Mouse (Mus musculus): ENCODE results near the gene Gm4141. TPM values are rescaled to one million over a fixed set of nuclear protein-coding genes. Genes with fewer than 3 reads are reported as not detected.

Gene Gm4141
- polyA plus RNA-seq (2012; fragmentation: generic; extraction: Trizol): not detected

DNA sequence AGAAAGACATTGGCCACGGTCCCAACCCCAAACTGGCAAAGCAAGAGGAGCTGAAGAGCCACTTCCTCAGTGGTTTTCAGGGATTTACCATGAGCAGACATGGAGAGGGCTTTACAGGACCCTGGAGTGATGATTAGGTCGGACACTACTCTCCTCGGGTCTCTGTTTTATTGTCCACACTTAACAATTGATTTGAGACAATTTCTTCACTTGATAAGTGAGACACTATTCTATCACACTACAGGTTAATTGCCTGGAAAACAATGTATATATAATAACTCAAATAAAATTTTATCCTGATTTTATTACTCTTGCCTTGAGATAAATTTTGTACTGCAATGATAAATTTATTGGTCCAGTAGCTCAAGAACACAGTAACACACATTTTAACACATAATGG is at the start of gene Gm4141:
TSS of gene Gm4141 (minus strand) at position 101 of the 400 bp plus-strand sequence.

DNA sequence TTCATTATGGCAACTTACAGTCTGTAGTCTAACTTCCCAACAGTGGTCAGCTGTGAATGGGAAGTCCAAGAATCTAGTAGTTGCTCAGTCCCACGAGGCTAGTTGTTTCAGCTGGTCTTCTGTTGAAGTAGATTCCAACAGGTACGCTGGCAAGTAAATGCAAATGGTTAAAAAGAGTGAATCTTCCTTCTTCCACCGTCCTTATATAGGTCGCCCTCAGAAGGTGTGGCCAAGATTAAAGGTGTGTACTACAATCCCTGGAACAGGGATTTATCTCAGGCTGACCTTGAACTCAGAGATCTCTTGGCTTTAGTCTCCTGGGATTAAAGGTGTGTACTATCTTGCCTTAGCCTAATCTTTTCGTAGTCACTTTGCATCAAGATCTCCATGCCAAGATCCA is 22.9 kb upstream of the Gm4141 start, which contains the start of gene Gm4513:
TSS of gene Gm4513 (minus strand) at position 101 of the 400 bp plus-strand sequence.

DNA sequence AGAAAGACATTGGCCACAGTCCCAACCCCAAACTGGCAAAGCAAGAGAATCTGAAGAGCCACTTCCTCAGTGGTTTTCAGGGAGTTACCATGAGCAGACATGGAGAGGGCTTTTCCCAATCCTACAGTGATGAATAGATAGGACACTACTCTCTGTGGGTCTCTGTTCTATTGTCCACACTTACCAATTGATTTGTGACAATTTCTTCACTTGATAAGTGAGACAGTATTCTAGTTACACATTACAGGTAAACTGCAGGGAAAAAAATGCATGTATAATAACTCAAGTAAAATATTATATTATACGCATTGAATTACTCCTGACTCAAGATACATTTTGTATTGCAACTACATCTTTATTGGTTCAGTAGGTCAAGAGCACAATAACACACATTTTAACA is 30.4 kb downstream of the Gm4141 start, which contains the start of gene Gm5726:
TSS of gene Gm5726 (minus strand) at position 101 of the 400 bp plus-strand sequence.

DNA sequence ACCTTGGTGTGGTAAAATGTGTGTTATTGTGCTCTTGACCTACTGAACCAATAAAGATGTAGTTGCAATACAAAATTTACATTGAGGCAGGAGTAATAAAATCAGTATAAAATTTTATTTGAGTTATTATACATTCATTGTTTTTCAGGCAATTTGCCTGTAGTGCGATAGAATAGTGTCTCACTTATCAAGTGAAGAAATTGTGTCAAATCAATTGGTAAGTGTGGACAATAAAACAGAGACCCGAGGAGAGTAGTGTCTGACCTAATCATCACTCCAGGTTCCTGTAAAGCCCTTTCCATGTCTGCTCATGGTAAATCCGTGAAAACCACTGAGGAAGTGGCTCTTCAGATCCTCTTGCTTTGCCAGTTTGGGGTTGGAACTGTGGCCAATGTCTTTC is 42.5 kb downstream of the Gm4141 start, which contains the start of gene Vmn1r104:
TSS of gene Vmn1r104 (plus strand) at position 301 of the 400 bp plus-strand sequence.

Other genes with a start within 250 kb of the Gm4141 start
- not detected for gene Gm4133, start 242.2 kb downstream of the Gm4141 start, polyA plus RNA-seq (2012; fragmentation: generic; extraction: Trizol)
- gene Gm5728, start 200.8 kb downstream of the Gm4141 start, polyA plus RNA-seq (2012; fragmentation: generic; extraction: Trizol): not detected
- gene Vmn1r100, start 158.3 kb downstream of the Gm4141 start, polyA plus RNA-seq (2012; fragmentation: generic; extraction: Trizol): not detected
- not detected for gene Vmn1r101, start 133.6 kb downstream of the Gm4141 start, polyA plus RNA-seq (2012; fragmentation: generic; extraction: Trizol)
- not detected for gene Gm10670, start 101.3 kb downstream of the Gm4141 start, polyA plus RNA-seq (2012; fragmentation: generic; extraction: Trizol)
- not detected for gene Vmn1r103, start 65.7 kb downstream of the Gm4141 start, polyA plus RNA-seq (2012; fragmentation: generic; extraction: Trizol)
- not detected for gene Vmn1r104, start 42.4 kb downstream of the Gm4141 start, polyA plus RNA-seq (2012; fragmentation: generic; extraction: Trizol)
- not detected for gene Gm5726, start 30.5 kb downstream of the Gm4141 start, polyA plus RNA-seq (2012; fragmentation: generic; extraction: Trizol)
- gene Gm4513, start 22.8 kb upstream of the Gm4141 start, polyA plus RNA-seq (2012; fragmentation: generic; extraction: Trizol): not detected
- gene Vmn1r107, start 92.7 kb upstream of the Gm4141 start, polyA plus RNA-seq (2012; fragmentation: generic; extraction: Trizol): not detected
- gene Vmn1r111, start 127.0 kb upstream of the Gm4141 start, polyA plus RNA-seq (2012; fragmentation: generic; extraction: Trizol): not detected
- gene Gm10668, start 154.4 kb upstream of the Gm4141 start, polyA plus RNA-seq (2012; fragmentation: generic; extraction: Trizol): not detected
- gene Vmn1r112, start 194.9 kb upstream of the Gm4141 start, polyA plus RNA-seq (2012; fragmentation: generic; extraction: Trizol): not detected
- gene Vmn1r113, start 211.0 kb upstream of the Gm4141 start, polyA plus RNA-seq (2012; fragmentation: generic; extraction: Trizol): not detected
- gene Vmn1r114, start 235.9 kb upstream of the Gm4141 start, polyA plus RNA-seq (2012; fragmentation: generic; extraction: Trizol): not detected

Data from C3H10T1/2 (cell line).